Mouse (Mus musculus): ENCODE measurements around the gene Sept11. TPM values are rescaled to one million over a fixed set of nuclear protein-coding genes. Genes with fewer than 3 reads are reported as not detected.

The Sept11 gene
- 10 to 100 TPM; 29.6 to 33.6 TPM for polyA plus RNA-seq (2017; shearing (Covaris generic))

- ATAC-seq = peak; percentile 85
Measured at GRCm38 (mm10) chr5:93092857-93093622, at the start of gene Sept11. Gene Sept11 (plus strand): TSS chr5:93093437.

- no peak for ATAC-seq
Measured at GRCm38 (mm10) chr5:93043688-93044583, 49.3 kb upstream of the Sept11 start.

- ATAC-seq = no peak
Measured at GRCm38 (mm10) chr5:93044584-93045370, 48.5 kb upstream of the Sept11 start, which contains the start of gene Sowahb. Gene Sowahb (minus strand): TSS chr5:93045022.

- ATAC-seq = no peak
Measured at GRCm38 (mm10) chr5:93045371-93045714, 47.9 kb upstream of the Sept11 start.

- ATAC-seq = no peak
Measured at GRCm38 (mm10) chr5:93046306-93046845, 46.9 kb upstream of the Sept11 start.

- ATAC-seq = no peak
Measured at GRCm38 (mm10) chr5:93048481-93049240, 44.6 kb upstream of the Sept11 start.

- no peak for ATAC-seq
Measured at GRCm38 (mm10) chr5:93049971-93050370, 43.3 kb upstream of the Sept11 start.

GRCm38 (mm10) chr5:93051041-93051440 is 42.2 kb upstream of the Sept11 start:
- ATAC-seq = no peak

GRCm38 (mm10) chr5:93051951-93052350 is 41.3 kb upstream of the Sept11 start:
- ATAC-seq = no peak

- no peak for ATAC-seq
Measured at GRCm38 (mm10) chr5:93053606-93054397, 39.4 kb upstream of the Sept11 start.

- ATAC-seq = no peak
Measured at GRCm38 (mm10) chr5:93060865-93061264, 32.4 kb upstream of the Sept11 start.

GRCm38 (mm10) chr5:93077661-93078323 is 15.4 kb upstream of the Sept11 start:
- no peak for ATAC-seq

- ATAC-seq = no peak
Measured at GRCm38 (mm10) chr5:93079596-93079995, 13.6 kb upstream of the Sept11 start.

GRCm38 (mm10) chr5:93085015-93085598 is 8.1 kb upstream of the Sept11 start:
- ATAC-seq = no peak

GRCm38 (mm10) chr5:93085900-93086299 is 7.3 kb upstream of the Sept11 start:
- ATAC-seq = no peak

GRCm38 (mm10) chr5:93091266-93091665 is 2.0 kb upstream of the Sept11 start:
- no peak for ATAC-seq

GRCm38 (mm10) chr5:93092147-93092781 is 973 bp upstream of the Sept11 start:
- ATAC-seq = no peak

GRCm38 (mm10) chr5:93093638-93094527 is 646 bp downstream of the Sept11 start:
- peak; percentile 9 for ATAC-seq
